Mouse (Mus musculus): ENCODE measurements at regions not wholly inside any gene's neighbourhood (a gene's known extent, or its start where the extent isn't known, plus 50 kb on each side); places are given as distances from the start of the nearest gene placed in this dataset.

DNA sequence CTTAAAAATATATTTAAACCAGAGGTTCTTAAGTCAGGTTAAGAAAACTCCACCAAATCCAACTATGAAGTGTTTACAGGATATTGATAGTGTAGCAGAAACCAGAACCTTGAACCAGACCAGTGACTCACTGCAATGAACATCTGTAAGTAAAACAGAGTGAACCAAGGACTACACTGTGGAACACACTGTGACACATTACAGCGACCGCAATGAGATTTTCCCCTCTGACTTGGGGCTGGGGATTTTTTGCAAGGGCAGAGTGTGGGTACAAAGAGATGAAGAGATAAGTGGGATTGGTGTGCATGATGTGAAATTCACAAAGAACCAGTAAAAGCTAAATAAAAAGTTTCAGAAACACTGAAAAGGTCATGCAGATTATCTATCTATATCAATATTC is 73.0 kb upstream of the Nrn1 start:
- Histone ChIP-seq H3K9ac (no peak overlapping the region), H3K36me3 (replicated peaks; ENCODE audit: control insufficient read depth, insufficient read depth) (no peaks in the 10 kb centered on the region), H3K9me3 (ENCODE audit: control insufficient read depth, low read length) (0 out of 2 replicates have a peak, but pooled peaks cover 6% of the 10 kb centered on the region), H3K27me3 (ENCODE audit: control insufficient read depth, insufficient read depth, low read length) (no peaks in the 10 kb centered on the region), H3K4me1 (replicated peaks; ENCODE audit: control insufficient read depth, insufficient read depth, low read length) (no peaks in the 10 kb centered on the region), H3K4me2 (replicated peaks) (no peak overlapping the region), H3K27ac (no peak overlapping the region), H3K4me3 (replicated peaks; ENCODE audit: low read length) (no peak overlapping the region)
- WGBS: 91% methylated on average over 2 of the region's 2 CpGs
- no peak for DNase-seq (ENCODE audit: low spot score)
- ATAC-seq (ENCODE audit: low FRiP score): no peak

DNA sequence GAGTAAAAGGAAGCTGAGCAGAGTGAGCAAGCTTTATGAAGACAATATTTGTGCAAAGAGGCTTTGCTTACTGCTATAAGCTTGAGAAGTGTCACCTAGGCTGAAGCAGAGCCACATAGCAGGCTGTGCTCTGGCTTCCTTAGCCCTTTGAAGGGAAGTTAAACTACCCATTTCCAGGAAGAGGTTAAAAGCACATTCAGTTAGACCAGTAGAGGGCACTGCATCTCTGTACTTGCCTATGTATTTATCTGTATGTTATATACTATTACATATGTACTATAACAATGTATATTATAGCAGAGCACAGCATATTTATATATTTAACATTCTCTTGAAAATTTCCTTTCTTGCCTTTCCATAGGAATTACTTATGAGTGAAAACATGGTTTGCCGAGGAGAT is 54.4 kb upstream of the Nrn1 start:
- DNase-seq (ENCODE audit: low spot score) (peak; percentile 52), ATAC-seq (ENCODE audit: low FRiP score) (no peak)
- H3K27ac ChIP-seq: no peak overlapping the region
- no peak overlapping the region for H3K4me2 ChIP-seq (replicated peaks)
- H3K4me3 ChIP-seq (replicated peaks; ENCODE audit: low read length): no peak overlapping the region
- H3K9ac ChIP-seq: no peak overlapping the region
- H3K4me1 ChIP-seq (replicated peaks; ENCODE audit: control insufficient read depth, insufficient read depth, low read length): no peaks in the 10 kb centered on the region
- H3K36me3 ChIP-seq (replicated peaks; ENCODE audit: control insufficient read depth, insufficient read depth): no peaks in the 10 kb centered on the region
- WGBS: 96% methylated on average over 1 of the region's 1 CpGs
- H3K9me3 ChIP-seq (ENCODE audit: control insufficient read depth, low read length): no peaks in the 10 kb centered on the region
- no peaks in the 10 kb centered on the region for H3K27me3 ChIP-seq (ENCODE audit: control insufficient read depth, insufficient read depth, low read length)

Data from hindbrain, embryonic 14.5 days (tissue).